Mouse (Mus musculus): ENCODE results near the gene Slxl1.
"Not testable (repeated sequence)": the region's sequence is repeated elsewhere in the genome, so short reads cannot be mapped to it uniquely, and the experiment has no call there.

Gene Slxl1

GRCm38 (mm10) chrX:55226576-55226975, at the start of gene Slxl1:
TSS of gene Slxl1 (plus strand) at chrX:55226876.
- DNase-seq (ENCODE audit: low spot score in 2 of 2): not testable (repeated sequence)
